Mouse (Mus musculus) Muller cell, postnatal 12 days (primary cell): ENCODE measurements at regions not wholly inside any gene's neighbourhood (a gene's known extent, or its start where the extent isn't known, plus 50 kb on each side); places are given as distances from the start of the nearest gene placed in this dataset.

Experiments
- DNase-seq: peaks from one replicate; pipeline ENCODE4 v3.0.0-alpha.2; 2015; ENCODE audit errors: inconsistent ontology term

- DNase-seq, result no peak
These were observed 800.8 kb upstream of the Tenm2 start for GRCm38 (mm10) chr11:38036582-38036981.

DNA sequence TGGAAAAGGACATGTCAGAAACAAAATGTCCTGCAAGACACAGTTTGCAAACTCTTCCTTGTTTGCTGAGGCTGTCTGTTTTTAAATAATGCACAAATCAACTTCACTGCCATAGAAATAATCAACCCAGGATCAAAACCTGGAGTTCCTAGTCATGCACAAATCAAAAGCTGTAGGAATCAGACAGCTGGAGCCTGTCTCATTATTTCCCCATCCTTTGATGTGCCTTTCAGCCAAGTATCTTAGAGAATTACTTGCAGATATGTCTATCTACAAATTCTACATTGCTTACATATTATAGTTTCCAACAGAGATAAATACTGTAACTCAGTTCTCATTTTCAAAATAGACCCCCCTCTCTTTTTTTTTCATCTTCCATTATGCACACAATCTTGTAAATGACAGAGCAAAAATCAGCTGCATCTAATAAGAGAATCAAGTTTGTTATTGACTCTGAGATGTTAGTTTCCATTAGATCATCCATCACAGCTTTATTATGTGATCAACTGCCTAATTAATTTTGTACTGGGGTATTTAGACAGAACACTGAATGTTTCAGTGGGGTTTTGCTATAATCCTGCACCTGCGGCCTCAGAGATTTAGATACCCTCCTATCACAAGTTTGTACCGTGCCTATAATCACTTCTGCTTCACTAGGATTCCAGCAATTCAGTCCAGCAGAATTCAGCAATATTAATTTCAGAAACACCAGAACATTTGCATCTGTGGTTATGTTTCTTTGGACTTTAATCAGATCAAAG is 798.9 kb upstream of the Tenm2 start:
- DNase-seq, result no peak

DNA sequence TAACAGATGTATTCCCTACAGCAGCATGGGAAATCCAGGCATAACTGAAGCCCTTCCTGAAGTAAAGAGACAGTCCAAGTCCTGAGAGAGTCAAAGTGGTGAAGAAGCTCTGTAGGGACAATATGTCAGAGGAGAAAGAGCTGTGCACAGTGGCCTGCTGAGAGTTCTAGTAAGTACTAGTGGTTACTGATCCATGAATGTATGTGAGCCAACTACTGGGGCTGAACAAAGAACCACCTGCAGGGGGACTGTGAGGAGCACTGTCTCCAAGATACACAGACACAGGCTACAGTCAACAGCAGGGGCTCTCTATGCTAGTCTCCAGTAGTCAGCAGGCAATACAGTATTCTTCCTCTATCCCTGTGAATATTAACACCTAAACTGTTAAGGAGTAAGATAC is 785.9 kb upstream of the Tenm2 start:
- DNase-seq, result no peak

DNA sequence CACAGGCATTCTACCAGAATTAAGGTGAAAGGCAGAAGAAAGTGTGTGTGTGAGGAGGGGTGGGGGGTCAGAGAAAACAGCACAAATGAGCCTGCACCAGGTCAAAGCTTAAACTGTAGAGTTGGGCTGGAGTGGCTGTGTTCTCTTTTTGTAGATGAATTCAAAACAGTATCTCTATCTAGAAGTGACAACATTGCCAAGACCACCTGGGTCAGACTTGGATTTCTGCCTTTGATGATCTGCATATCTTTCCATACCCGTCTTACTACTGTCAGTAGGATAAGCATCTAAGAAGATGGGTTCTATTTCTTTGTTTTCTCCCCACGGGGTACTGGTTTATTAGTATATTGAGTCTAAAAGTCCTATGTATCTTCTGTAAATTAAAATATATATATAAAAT is 742.4 kb upstream of the Tenm2 start:
- DNase-seq, result no peak

DNA sequence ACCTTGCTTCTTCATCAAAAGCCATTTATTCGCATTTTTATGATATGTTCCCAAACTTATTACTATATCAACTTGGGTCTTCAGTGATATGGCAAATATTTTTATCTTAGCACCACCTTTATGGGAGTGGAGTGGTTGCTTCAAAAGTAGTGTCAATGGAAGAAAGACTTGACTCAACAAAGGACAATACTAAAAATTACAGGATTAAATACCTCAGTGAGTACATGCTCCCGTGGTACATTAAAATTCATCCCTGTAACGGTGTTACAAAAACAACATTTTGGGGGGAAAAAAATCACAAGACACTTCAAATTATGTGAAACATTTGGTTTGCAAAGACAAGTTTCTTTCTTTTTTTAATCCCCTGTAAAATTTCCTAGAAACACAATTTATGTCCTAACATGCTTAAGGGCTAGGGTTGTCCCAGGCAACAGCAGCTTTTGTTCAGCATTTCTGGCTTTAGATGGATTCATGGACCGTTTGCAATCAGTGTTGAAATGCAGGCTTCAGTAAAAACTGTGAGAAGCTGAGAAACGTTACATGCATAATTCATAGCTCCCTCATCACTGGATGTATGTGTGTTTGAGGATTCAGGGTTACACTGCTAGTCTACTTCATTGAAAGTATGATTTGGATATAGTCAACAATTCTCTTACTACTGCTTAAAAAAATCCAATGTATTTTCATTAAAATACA is 700.8 kb upstream of the Tenm2 start:
- no peak for DNase-seq

GRCm38 (mm10) chr11:37913161-37913560 is 677.4 kb upstream of the Tenm2 start:
- no peak for DNase-seq

- DNase-seq, result peak; percentile 15
These were observed 669.2 kb upstream of the Tenm2 start for GRCm38 (mm10) chr11:37904991-37905390.

DNA sequence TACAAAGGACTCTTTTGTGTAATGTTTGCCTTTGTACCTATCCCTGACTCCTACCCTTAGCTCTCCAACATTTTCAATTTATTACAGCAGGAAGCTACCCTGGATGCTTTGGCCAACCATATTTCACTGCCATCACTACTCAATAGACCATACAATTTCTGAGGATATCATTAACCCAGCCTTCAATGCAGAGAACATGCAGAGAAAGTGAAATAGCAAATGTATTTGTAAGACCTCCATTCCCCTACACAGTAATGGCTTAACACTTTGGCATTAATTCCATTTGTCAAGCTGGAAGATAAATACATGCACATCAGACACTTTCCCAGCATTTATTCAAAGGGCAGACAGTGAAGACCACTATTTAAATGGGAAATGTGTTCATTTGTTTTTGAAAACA is 661.9 kb upstream of the Tenm2 start:
- no peak for DNase-seq

- DNase-seq, result no peak
These were observed 647.0 kb upstream of the Tenm2 start for GRCm38 (mm10) chr11:37882717-37883116.

GRCm38 (mm10) chr11:37837301-37837700 is 601.5 kb upstream of the Tenm2 start:
- no peak for DNase-seq

- DNase-seq, result no peak
These were observed 595.2 kb upstream of the Tenm2 start for GRCm38 (mm10) chr11:37830975-37831374.

DNA sequence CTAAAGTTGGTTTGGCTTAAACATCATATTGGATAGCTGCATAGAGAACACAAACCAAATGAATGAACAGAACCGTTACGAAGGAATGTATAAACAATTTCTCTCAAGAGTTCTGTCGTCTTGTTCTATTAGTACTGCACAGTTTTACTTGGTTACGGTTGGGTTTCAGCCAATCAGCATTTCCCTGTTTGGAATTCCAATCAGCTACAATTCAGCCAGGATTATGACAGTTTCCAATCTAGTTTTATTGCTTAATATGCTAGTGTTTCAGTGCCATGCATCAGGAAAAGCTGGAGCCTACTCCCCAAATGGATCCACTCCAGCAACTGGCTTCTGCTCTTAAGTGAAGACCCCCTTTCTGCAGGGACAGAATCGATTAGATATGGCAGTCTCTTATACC is 571.0 kb upstream of the Tenm2 start:
- no peak for DNase-seq

DNA sequence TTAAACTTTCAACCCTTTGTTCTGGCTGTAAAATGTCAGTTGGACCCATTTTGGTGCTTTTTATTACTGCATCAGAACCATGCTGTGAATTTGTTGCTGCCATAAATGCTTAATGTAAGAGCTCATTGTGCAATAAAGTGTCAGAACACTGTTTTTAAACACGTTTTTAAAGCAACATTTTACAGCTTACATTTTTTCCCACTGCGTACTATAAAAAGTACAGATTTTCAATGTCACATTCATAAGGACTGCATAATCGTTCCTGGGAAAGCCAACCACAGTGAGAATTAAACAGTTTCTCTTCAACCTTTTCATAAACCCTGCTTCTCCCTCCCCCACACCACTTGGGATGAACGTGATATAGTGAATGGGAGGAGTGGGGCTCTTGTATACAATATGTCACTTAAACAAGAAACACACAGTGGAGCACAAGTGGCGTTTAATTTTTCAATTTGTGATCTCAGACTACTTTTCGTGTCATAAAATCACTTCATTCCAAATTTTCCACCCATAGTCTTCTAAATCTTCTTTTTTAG is 563.1 kb upstream of the Tenm2 start:
- no peak for DNase-seq

GRCm38 (mm10) chr11:37772481-37773089 is 536.8 kb upstream of the Tenm2 start:
- DNase-seq, result no peak

DNA sequence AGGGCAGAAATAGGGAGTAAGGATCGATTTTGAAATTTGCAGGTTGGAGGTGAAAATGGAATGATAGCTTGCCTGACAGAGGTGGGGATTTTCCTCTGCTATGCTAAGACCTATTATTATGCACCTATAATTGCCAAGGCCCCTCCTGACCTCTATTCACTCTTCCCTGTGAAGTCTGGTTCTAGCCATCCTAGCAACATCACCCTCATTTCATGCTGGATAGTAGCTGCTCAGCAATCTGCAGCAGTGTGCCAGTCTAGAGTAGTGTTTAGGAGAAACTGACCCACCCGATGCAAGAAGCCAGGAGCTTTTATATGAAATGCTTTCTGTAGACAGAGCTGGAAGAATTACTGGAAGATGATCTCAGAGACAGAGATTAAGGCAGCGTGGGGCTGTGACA is 535.1 kb upstream of the Tenm2 start:
- no peak for DNase-seq

DNA sequence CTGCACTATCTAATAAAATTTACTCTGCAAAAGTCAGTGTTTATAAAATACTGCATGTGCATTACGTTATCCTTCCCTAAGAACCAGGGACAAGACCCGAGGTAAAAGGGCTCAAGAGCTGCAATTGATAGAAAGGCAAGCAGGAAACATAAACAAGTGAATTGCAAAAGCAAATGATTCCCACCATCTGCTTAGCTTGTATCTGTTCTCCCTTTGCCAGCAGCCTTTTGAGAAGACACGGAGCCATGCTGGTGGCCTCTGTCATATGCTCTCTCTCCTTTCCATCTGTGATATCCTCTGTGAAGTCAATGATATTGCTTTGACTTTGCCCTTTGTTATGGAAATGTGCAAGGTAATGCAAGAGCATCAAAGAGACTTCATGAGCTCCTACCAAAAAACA is 532.4 kb upstream of the Tenm2 start:
- no peak for DNase-seq

GRCm38 (mm10) chr11:37735992-37736391 is 500.2 kb upstream of the Tenm2 start:
- peak; percentile 78 for DNase-seq

DNA sequence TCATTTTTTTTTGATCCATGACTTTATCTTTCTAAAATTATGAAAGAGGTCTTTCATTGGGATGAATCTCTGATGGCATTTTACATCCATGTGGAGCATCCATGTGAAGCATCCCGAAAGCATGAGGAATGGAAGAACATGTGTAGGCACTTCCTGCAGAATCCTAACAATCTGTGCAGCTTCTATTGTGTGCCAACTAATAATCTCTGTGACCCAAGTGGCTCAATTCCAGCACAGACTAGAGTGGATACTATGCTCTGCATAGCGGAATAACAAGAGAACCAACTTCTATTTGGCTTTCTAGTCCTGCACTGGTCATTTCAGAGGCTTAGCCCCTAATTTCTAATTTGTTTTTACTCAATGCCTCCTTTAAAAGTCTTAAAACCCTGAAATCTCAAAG is 499.7 kb upstream of the Tenm2 start:
- DNase-seq, result peak; percentile 72

- peak; percentile 22 for DNase-seq
These were observed 461.2 kb upstream of the Tenm2 start for GRCm38 (mm10) chr11:37696981-37697380.

GRCm38 (mm10) chr11:37678484-37679193 is 442.9 kb upstream of the Tenm2 start:
- no peak for DNase-seq

- DNase-seq, result no peak
These were observed 435.6 kb upstream of the Tenm2 start for GRCm38 (mm10) chr11:37671320-37671719.

- DNase-seq, result peak; percentile 70
These were observed 431.2 kb upstream of the Tenm2 start for GRCm38 (mm10) chr11:37666925-37667324.
